Mouse (Mus musculus) skeletal muscle tissue, adult 2 months (tissue): ENCODE results near the gene Prex1.

Source experiments
- DNase-seq: peaks from one replicate; pipeline ENCODE4 v3.0.0-alpha.2; 2012; ENCODE audit warnings: low read depth, low spot score

Prex1 gene

GRCm38 (mm10) chr2:166635521-166635920, 78.1 kb downstream of the Prex1 start:
- DNase-seq, result no peak

- DNase-seq, result peak; percentile 78
These were observed 80.9 kb downstream of the Prex1 start for GRCm38 (mm10) chr2:166632571-166633361.

DNA sequence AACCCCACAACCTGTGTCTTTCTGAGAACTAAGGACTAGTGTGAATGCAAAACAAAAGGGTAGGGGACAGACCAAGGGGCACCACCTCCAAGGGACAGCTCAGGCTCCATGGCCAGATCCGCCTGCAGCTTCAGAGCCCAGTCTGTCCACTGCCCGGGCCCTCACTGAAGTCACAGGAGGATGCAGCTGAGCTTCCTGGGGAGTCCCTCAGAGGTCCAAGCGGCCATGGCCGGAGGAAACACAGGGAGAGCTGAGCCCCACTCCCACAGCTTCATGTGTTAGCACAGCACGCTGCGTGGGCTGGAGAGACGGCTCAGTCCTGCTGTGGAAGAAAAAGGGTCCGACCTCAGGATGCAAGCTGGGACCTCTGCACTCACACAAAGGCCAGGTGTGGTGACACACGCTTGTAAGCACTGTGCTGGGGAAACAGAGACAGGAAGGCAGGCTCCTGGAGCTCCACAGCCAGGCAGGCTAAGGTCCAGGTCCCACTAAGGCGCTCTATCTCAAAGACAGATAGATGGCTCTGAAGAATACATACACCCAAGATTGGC, 81.9 kb downstream of the Prex1 start:
- DNase-seq, result no peak

DNA sequence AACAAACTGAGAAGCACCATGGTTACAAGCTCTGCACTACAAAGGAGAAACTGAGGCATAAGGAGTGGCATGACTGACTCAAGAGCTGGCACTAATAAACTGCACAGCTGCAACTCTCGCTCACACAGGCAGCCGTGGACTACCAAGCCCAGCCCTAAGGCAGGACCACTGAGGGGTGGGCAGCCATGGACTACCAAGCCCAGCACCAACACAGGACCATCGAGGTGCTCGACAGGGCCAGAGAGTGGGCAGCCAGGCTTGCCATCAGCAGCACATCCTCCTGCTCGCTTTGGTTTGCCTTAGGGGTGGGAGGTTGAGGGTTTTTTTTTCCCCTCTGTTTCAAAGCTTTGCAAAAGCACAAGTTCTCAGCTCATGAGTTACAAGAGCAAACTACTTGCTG, 82.4 kb downstream of the Prex1 start:
- no peak for DNase-seq

- no peak for DNase-seq
These were observed 83.5 kb downstream of the Prex1 start for GRCm38 (mm10) chr2:166629941-166630674.

GRCm38 (mm10) chr2:166627578-166627977, 86.1 kb downstream of the Prex1 start:
- DNase-seq, result no peak

DNA sequence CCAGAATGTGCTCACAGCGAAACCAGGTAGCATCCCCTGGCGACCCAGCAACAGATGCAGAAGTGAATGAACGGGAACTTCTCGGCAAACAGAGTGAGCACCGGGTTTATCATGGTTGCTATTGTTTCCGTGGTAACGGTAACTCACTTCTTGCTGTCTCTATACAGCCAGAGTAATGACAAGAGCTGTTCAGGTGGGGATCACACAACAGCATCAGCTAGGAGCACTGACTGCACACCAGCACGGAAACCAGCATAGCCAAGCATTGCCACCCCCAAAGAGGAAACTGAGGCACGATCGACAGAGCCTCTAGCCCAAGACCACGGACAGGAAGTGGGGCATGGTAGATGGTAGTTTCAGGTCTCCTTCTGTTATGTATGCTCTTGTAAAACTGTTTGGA, 88.4 kb downstream of the Prex1 start:
- DNase-seq, result no peak

GRCm38 (mm10) chr2:166623081-166623567, 90.5 kb downstream of the Prex1 start:
- DNase-seq, result no peak

GRCm38 (mm10) chr2:166622590-166622989, 91.0 kb downstream of the Prex1 start:
- DNase-seq, result no peak

- no peak for DNase-seq
These were observed 91.6 kb downstream of the Prex1 start for GRCm38 (mm10) chr2:166622079-166622478.

DNA sequence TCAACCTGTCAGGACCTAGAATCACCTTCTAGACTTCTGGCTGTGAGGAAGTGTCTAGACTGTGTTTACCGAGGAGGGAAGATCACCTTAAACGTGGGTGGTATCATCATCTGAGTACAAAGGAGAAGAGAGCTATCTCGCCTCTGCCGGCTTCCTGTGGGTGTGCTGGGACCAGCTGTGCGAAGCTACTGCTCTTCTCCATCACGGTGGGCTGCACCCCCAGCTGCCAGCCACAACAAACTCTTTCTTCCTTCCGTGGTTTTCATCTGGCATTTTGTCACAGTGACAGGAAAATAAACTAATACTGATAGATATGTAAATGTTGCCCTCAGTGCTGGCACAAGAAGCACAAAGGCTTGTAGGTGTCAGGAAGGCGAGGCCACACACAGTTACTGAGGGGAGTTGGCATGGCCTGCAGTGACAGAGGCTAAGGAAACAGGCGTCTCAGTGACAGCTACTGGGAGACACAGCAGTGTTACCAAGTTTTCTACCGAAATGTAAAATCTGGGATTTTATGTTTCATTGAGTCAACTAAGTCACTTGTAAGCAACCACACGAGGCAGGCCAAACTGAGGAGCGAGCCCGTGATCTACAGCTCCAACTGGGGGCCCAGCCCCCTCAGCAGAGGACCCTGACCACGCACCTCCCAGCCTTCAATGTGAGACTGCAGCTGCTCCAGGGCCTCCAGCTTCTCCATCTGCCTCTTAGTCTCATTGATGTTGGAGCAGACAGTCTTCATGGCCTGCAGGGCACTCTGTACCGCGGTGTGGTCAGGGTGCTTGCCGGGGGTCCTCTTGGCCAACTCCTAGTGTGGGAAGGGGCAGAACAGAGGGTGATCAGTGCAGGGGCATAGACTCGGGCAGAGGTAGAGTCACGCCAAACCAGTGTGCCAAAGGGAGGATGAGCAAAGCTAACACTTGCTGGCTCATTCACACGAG, 92.8 kb downstream of the Prex1 start:
- no peak for DNase-seq

- DNase-seq, result no peak
These were observed 93.6 kb downstream of the Prex1 start for GRCm38 (mm10) chr2:166619906-166620490.

DNA sequence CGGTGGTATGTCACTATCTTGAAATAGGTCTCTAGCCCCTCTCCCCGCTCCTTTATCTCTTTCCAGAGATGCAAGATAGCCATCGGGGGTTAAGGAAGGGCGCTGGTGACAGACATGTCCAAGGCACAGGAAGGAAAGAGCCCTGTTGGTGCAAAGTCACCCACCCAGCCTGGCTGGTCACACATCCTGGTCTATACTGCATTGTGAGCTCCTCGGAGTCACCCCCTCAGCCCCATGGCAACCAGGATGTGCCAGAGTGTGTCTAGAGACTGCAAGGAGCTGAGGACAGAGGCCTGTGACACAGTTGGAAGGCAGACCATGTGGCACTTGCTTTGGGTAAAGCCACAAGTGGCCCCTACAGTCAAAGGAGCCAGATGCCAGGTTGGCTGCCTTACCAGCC, 94.4 kb downstream of the Prex1 start:
- DNase-seq, result no peak

- DNase-seq, result no peak
These were observed 95.9 kb downstream of the Prex1 start for GRCm38 (mm10) chr2:166617706-166618105.

- peak; percentile 92 for DNase-seq
These were observed 98.1 kb downstream of the Prex1 start for GRCm38 (mm10) chr2:166615338-166616075.

DNA sequence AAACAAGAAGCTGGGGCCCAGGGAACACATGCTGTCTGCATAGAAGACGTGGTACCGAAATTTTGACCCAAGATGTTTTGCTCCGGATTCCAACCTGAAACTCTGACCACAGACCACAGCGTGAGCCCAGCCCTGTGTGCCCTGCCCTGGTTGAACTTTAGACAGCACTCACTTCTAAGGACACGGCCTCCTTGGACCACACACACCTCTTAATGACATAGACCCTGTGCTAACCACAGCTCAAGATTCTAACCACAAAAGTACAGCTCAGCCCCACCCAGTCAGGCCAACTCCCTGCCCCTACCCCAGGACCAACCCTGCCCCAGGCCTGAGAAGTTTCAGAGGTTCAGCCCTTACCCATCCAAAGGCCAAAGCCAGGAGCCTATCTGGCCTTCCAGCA, 103.4 kb downstream of the Prex1 start:
- DNase-seq, result no peak

DNA sequence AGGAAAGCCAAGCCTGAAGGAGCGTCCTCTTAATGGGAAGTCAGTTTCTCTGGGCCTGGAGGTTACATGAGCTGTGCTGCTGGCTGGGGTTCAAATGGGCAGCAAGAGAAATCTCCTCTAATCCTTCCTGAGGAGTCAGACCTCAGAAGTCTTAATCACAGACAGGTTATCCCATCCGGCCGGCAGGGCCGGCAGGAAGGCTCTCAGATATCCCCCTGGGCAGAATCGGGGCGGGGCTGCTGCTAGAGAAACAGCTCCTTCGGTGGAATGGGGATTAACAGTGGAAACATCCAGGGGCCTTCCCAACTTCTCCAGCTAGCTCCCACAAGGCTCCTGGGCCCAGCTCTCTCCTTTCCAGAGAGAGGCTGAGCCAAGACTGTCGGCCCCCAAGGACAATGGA, 105.1 kb downstream of the Prex1 start:
- peak; percentile 88 for DNase-seq

DNA sequence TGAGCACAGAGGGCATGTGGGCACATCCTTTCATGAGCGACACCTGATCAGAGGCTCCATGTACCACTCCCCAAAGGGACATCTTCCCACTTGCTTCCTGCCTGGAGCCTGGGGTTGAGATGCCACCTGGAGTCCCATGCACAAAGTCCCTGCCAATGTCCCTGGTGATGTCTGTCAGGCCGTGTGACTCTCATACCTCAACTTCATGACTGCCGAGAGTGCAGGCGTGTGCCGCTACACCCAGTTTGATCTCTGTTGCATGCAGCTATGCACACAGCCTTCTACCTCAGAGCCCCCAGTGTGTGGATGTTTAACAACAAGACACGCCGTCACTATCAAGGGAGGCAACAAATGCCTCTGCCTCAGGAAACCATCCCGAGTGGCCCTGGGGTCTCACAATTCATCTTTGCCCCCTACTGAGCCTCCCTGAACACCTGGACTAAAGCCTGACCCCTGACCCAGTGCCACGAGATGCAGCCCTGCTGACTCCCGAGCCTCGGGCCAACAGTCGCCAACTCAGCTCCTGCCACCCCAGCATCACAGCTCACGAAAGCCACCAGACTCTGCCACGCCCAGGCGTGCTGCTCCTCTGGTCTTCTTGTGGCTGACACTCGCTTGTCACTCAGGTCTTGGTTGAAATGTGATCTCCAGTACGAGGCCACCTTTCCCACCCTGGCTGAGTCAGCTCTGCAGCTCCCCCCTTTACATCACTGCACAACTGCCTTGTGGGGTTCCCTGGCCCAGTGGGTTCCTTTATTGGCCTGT, 107.0 kb downstream of the Prex1 start:
- no peak for DNase-seq

DNA sequence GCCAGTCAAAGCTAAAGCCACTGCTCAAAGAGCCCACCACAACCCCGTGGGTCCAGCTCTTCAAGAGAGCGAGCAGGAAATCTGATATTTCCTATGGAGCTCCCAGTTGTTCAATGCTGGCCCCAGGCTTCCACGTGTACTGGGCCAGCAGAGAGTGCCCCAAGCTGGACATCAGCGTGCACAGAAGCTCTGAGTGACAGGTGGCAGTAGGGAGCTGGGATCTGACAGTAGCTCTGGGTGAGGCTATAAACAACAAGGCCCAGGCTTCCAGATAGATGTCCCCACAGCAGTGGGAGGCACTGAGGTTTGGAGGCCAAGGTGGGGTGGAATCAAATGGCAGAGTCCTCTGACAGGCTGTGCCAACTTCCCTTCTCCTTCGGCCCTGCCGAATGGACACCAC, 107.6 kb downstream of the Prex1 start:
- peak; percentile 88 for DNase-seq
